ENCODE assay signal across 16 mouse cellular contexts in the genomic region with DNA sequence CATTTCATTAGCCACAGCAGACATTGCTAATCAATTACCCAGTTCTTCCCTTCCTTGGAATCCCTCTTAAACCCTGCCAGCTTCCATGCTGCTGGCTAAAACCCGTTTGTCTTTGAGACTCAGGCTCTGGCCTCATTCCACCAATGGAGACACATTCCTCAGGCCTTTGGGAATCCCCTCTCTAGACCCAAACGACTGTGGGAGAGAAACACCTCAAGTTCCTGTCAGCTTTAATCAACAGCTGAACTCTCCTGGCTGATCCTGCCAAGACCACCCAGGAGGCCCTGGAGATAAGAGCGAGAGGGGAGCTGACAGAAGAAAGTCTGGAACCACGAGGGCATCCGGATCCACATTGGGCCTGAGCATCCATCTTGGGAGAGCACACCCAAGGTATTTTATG. TPM values are rescaled to one million over a fixed set of nuclear protein-coding genes. Genes with fewer than 3 reads are reported as not detected.
DNase-seq lines count a peak whose midpoint lies in the region; ATAC-seq and TF ChIP-seq lines count a peak whose summit lies in the region.
"Had no signal": no experiment of that assay in that cellular context is flagged by ENCODE, and none has a peak within 500 bp of the region (broad histone marks: within the 10 kb centered on the region; RNA-seq: fewer than 3 reads in every experiment).

No protein-coding gene starts in this region.

- no peak overlapping the region for H3K4me3 ChIP-seq in intestine, embryonic 15.5 days (replicated peaks)
- H3K4me3 ChIP-seq in intestine, embryonic 16.5 days (ENCODE audit: low read length): no peak overlapping the region
- no peak overlapping the region for H3K4me3 ChIP-seq in lung, embryonic 15.5 days
- H3K4me3 ChIP-seq in lung, adult 2 months (replicated peaks; ENCODE audit: extremely low read depth, low read depth, low read length): no peak overlapping the region
- no peak overlapping the region for H3K4me3 ChIP-seq in embryonic facial prominence, embryonic 11.5 days (ENCODE audit: low read depth, low read length)
- H3K4me3 ChIP-seq in limb, embryonic 13.5 days: no peak overlapping the region
- H3K4me3 ChIP-seq: forebrain, embryonic 13.5 days; heart, embryonic 12.5 days; midbrain, embryonic 12.5 days had no signal

- H3K27ac ChIP-seq in intestine, embryonic 15.5 days: peak overlapping the region; percentile 54
- no peak overlapping the region for H3K27ac ChIP-seq in intestine, embryonic 16.5 days (ENCODE audit: low read length)
- 0 out of 2 replicates have a peak overlapping the region, but pooled peaks have one; percentile 45 for H3K27ac ChIP-seq in lung, embryonic 15.5 days
- peak overlapping the region; percentile 68 for H3K27ac ChIP-seq in embryonic facial prominence, embryonic 11.5 days (replicated peaks; ENCODE audit: low read depth, low read length)
- peak overlapping the region; percentile 53; the same call in 1 of the 2 replicates for H3K27ac ChIP-seq in limb, embryonic 13.5 days
- H3K27ac ChIP-seq: forebrain, embryonic 13.5 days; liver, embryonic 14.5 days; midbrain, embryonic 12.5 days had no signal

- no peak for TF ChIP-seq CTCF in lung, adult 2 months (IDR thresholded peaks at IDR 0.05; ENCODE audit: insufficient read depth, low read length)

- ATAC-seq in intestine, embryonic 15.5 days: no peak
- ATAC-seq in intestine, embryonic 16.5 days: no peak
- 0 out of 2 replicates have a peak, but pooled peaks have one; percentile 65 for ATAC-seq in lung, embryonic 15.5 days (ENCODE audit: borderline replicate concordance, extremely low read depth, low FRiP score, low TSS enrichment)
- no peak for ATAC-seq in embryonic facial prominence, embryonic 11.5 days (replicated peaks; ENCODE audit: insufficient number of reproducible peaks, low FRiP score, low TSS enrichment, low read depth)
- no peak for ATAC-seq in limb, embryonic 13.5 days (ENCODE audit: low FRiP score, low read depth)
- ATAC-seq: forebrain, embryonic 13.5 days had no signal

- no peak overlapping the region for H3K9ac ChIP-seq in intestine, embryonic 15.5 days
- no peak overlapping the region for H3K9ac ChIP-seq in intestine, embryonic 16.5 days (ENCODE audit: low read depth, low read length)
- H3K9ac ChIP-seq in lung, embryonic 15.5 days: no peak overlapping the region
- no peak overlapping the region for H3K9ac ChIP-seq in embryonic facial prominence, embryonic 11.5 days (replicated peaks; ENCODE audit: low read length)
- H3K9ac ChIP-seq in limb, embryonic 13.5 days: 0 out of 2 replicates have a peak overlapping the region, but pooled peaks have one; percentile 27
- H3K9ac ChIP-seq: forebrain, embryonic 13.5 days; heart, embryonic 12.5 days; liver, embryonic 14.5 days; midbrain, embryonic 12.5 days had no signal

- no peaks in the 10 kb centered on the region for H3K36me3 ChIP-seq in intestine, embryonic 15.5 days
- no peaks in the 10 kb centered on the region for H3K36me3 ChIP-seq in intestine, embryonic 16.5 days (ENCODE audit: control insufficient read depth, insufficient read depth, low read length)
- H3K36me3 ChIP-seq in lung, embryonic 15.5 days: no peaks in the 10 kb centered on the region
- H3K36me3 ChIP-seq in embryonic facial prominence, embryonic 11.5 days (replicated peaks; ENCODE audit: control insufficient read depth, insufficient read depth, low read depth, low read length): no peaks in the 10 kb centered on the region
- H3K36me3 ChIP-seq in limb, embryonic 13.5 days: no peaks in the 10 kb centered on the region
- H3K36me3 ChIP-seq: heart, embryonic 12.5 days; midbrain, embryonic 12.5 days had no signal

- no peaks in the 10 kb centered on the region for H3K27me3 ChIP-seq in intestine, embryonic 15.5 days (replicated peaks)
- no peaks in the 10 kb centered on the region for H3K27me3 ChIP-seq in intestine, embryonic 16.5 days (replicated peaks; ENCODE audit: control insufficient read depth, insufficient read depth, low read length)
- H3K27me3 ChIP-seq in lung, embryonic 15.5 days: no peaks in the 10 kb centered on the region
- no peaks in the 10 kb centered on the region for H3K27me3 ChIP-seq in embryonic facial prominence, embryonic 11.5 days (ENCODE audit: control insufficient read depth, insufficient read depth, low read length)
- H3K27me3 ChIP-seq in limb, embryonic 13.5 days: no peaks in the 10 kb centered on the region
- H3K27me3 ChIP-seq: forebrain, embryonic 13.5 days; midbrain, embryonic 12.5 days had no signal

- peaks cover 27% of the 10 kb centered on the region for H3K4me1 ChIP-seq in intestine, embryonic 15.5 days (replicated peaks)
- H3K4me1 ChIP-seq in intestine, embryonic 16.5 days (ENCODE audit: control insufficient read depth, insufficient read depth, low read length): peaks cover 22% of the 10 kb centered on the region
- H3K4me1 ChIP-seq in lung, embryonic 15.5 days: peaks cover 21% of the 10 kb centered on the region
- no peaks in the 10 kb centered on the region for H3K4me1 ChIP-seq in lung, adult 2 months (ENCODE audit: control insufficient read depth, insufficient read depth, low read length)
- no peaks in the 10 kb centered on the region; the same call in none of the 2 replicates for H3K4me1 ChIP-seq in embryonic facial prominence, embryonic 11.5 days (ENCODE audit: control insufficient read depth, insufficient read depth, low read length)
- peaks cover 19% of the 10 kb centered on the region for H3K4me1 ChIP-seq in limb, embryonic 13.5 days
- H3K4me1 ChIP-seq: forebrain, embryonic 13.5 days; midbrain, embryonic 12.5 days had no signal

- H3K4me2 ChIP-seq in intestine, embryonic 15.5 days (replicated peaks): no peak overlapping the region
- no peak overlapping the region for H3K4me2 ChIP-seq in intestine, embryonic 16.5 days (ENCODE audit: low read depth, low read length)
- H3K4me2 ChIP-seq in lung, embryonic 15.5 days: no peak overlapping the region
- no peak overlapping the region for H3K4me2 ChIP-seq in embryonic facial prominence, embryonic 11.5 days (ENCODE audit: low read depth, low read length)
- no peak overlapping the region for H3K4me2 ChIP-seq in limb, embryonic 13.5 days (replicated peaks)
- H3K4me2 ChIP-seq: forebrain, embryonic 13.5 days; heart, embryonic 12.5 days; midbrain, embryonic 12.5 days had no signal

- TF ChIP-seq POLR2A in lung, adult 2 months (IDR thresholded peaks at IDR 0.05; ENCODE audit: borderline replicate concordance, extremely low read depth, low read depth, low read length): no peak

- 41% methylated on average over 5 of the region's 5 CpGs for WGBS in intestine, embryonic 15.5 days
- WGBS in intestine, embryonic 16.5 days: 32% methylated on average over 5 of the region's 5 CpGs
- WGBS in lung, embryonic 15.5 days: 12% methylated on average over 5 of the region's 5 CpGs
- 57% methylated on average over 5 of the region's 5 CpGs for WGBS in lung, adult 2 months
- 40% methylated on average over 5 of the region's 5 CpGs for WGBS in embryonic facial prominence, embryonic 11.5 days
- 33% methylated on average over 5 of the region's 5 CpGs for WGBS in limb, embryonic 13.5 days

- DNase-seq in lung, adult 2 months: no peak
- no peak for DNase-seq in embryonic facial prominence, embryonic 11.5 days (ENCODE audit: low spot score)
- DNase-seq in gastrocnemius, adult 18-20 months (ENCODE audit: low spot score): no peak
- DNase-seq in urinary bladder, adult 18-20 months (ENCODE audit: low spot score in 2 of 2): no peak
- DNase-seq: adrenal gland, postnatal 36 days; B cell, adult 2 months; cerebellum, adult 8-10 months; kidney, postnatal 14 days had no signal

- H3K9me3 ChIP-seq in intestine, embryonic 15.5 days: no peaks in the 10 kb centered on the region
- no peaks in the 10 kb centered on the region for H3K9me3 ChIP-seq in intestine, embryonic 16.5 days (ENCODE audit: control insufficient read depth, low read length)
- no peaks in the 10 kb centered on the region for H3K9me3 ChIP-seq in lung, embryonic 15.5 days
- no peaks in the 10 kb centered on the region for H3K9me3 ChIP-seq in embryonic facial prominence, embryonic 11.5 days (replicated peaks; ENCODE audit: control insufficient read depth, low read length)
- H3K9me3 ChIP-seq in limb, embryonic 13.5 days: no peaks in the 10 kb centered on the region; the same call in 1 of the 2 replicates
- H3K9me3 ChIP-seq: heart, embryonic 12.5 days had no signal

RNA-seq across cellular contexts. Expression of gene Smad3, which starts 13.9 kb away (rescaled TPM):
- 14.8 and 15.3 TPM in 2 replicates for polyA plus RNA-seq in intestine, embryonic 15.5 days (2015; fragmentation: Nextera tagmentation; extraction: Ambion mirVana)
- 10.9 and 11.8 TPM in 2 replicates for polyA plus RNA-seq in intestine, embryonic 16.5 days (2015; fragmentation: Nextera tagmentation; extraction: Ambion mirVana)
- 20.2 and 20.7 TPM in 2 replicates for polyA plus RNA-seq in lung, embryonic 15.5 days (2015; fragmentation: Nextera tagmentation; extraction: Ambion mirVana)
- 34.6 and 41.0 TPM in 2 replicates for polyA plus RNA-seq in lung, adult 2 months (2012; rRNA removed)
- 19.0 and 21.9 TPM in 2 replicates for polyA plus RNA-seq in embryonic facial prominence, embryonic 11.5 days (2014; fragmentation: Nextera tagmentation; extraction: Ambion mirVana)
- polyA plus RNA-seq in limb, embryonic 13.5 days (2015; fragmentation: Nextera tagmentation; extraction: Ambion mirVana): 33.8 and 34.8 TPM in 2 replicates
- total RNA-seq in gastrocnemius, adult 18-20 months (2021): 10 to 100 TPM; 56.8 to 76.4 TPM
